Mouse (Mus musculus) embryonic fibroblast, embryonic 13.5 days (primary cell): ENCODE results near the gene Pacs2. TPM values are rescaled to one million over a fixed set of nuclear protein-coding genes. Genes with fewer than 3 reads are reported as not detected.

Experiments used
- H3K27ac ChIP-seq: 2 replicates; pipeline ENCODE4 v1.5.1; 2012; ENCODE audit warnings: low read length, control low read depth, inconsistent platforms; ENCODE audit not compliant: insufficient read depth
- H3K4me1 ChIP-seq: 2 replicates; pipeline ENCODE4 v1.6.1; 2011; ENCODE audit warnings: low read length; ENCODE audit not compliant: control insufficient read depth, insufficient read depth
- H3K4me3 ChIP-seq: 2 replicates; pipeline ENCODE4 v1.5.1; 2011; ENCODE audit warnings: mild to moderate bottlenecking, control low read depth, low read length; ENCODE audit not compliant: insufficient read depth
- CTCF ChIP-seq: IDR thresholded peaks from 2 replicates; pipeline ENCODE4 v1.5.1; 2011; ENCODE audit warnings: mild to moderate bottlenecking, control low read depth, low read length, moderate library complexity, borderline replicate concordance; ENCODE audit not compliant: insufficient read depth
- POLR2A ChIP-seq: IDR thresholded peaks from 2 replicates; pipeline ENCODE4 v1.6.1; 2011; ENCODE audit warnings: low read depth, mild to moderate bottlenecking, control low read depth, low read length, moderate library complexity
- polyA plus RNA-seq: library from polyadenylated mRNA; stranded (reverse); fragments of >200 nt; gene quantifications from 2 replicates; pipeline ENCODE4 v1.2.4, GENCODE M21; 2011; ENCODE audit warnings: low read depth; ENCODE audit not compliant: missing spikeins, insufficient read length

Pacs2 gene
- polyA plus RNA-seq, 1 experiment: 44.5 TPM

DNA sequence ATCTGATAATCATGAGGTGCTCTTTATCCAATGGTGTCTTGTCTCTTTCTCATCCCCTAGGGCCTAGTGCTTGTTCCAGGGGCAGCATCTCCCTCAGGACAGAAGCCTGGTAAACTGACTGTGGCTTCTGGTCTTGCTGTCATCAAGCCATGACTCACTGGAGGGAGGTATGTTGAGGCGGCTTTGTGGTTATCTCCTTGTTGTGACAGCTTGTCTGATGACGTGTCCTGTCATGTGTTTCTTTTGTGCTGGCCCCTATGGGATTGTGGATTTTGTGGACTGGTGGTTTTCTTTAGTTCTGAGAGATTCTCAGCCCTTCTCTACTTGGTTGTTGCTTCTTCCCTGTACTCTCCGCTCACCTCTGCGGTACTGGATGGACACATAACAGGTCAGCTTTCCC, 8.8 kb downstream of the Pacs2 start:
- 0 out of 2 replicates have a peak overlapping the region, but pooled peaks have one; percentile 8 for H3K27ac ChIP-seq
- TF ChIP-seq CTCF (no peak), POLR2A (no peak)
- no peak overlapping the region for H3K4me3 ChIP-seq
- peaks cover 11% of the 10 kb centered on the region for H3K4me1 ChIP-seq

DNA sequence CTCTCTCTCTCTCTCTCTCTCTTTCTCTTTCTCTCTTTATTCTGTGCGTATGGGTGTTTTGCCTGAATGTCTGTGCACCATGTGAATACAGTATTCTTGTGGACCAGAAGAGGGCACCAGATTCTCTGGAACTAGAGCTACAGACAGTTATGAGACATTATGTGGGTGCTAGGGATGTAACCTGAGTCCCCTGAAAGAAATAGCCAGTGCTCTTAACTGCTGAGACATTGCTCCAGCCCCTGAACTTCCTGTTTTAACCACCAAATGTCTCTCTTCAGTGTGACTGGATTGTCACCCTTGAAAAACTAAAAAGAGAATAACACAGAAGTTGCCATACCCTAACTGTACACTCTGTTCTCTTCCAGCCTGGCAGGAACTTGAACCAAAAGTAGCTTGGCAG, 12.2 kb downstream of the Pacs2 start:
- H3K4me1 ChIP-seq: peaks cover 8% of the 10 kb centered on the region
- H3K27ac ChIP-seq: no peak overlapping the region
- no peak for TF ChIP-seq CTCF
- no peak overlapping the region for H3K4me3 ChIP-seq

DNA sequence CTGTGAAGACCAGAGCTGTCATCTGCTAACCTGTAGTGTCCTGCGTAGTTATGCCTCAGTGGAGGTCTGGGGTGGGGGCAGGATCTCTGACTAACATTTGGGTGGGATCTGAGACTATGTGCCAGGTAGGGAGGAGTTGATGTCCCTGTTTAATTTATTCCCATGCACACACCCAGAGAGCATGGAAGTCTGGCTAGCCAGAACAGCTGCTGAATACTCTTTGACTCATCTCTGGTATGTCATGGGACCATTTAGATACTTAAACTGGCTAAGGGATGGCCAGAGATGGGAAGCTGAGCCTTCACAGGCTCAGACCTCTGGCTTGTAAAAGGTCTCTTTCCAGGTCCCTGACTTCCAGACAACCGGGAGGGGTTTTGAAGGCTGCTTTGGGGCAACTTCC, 13.2 kb downstream of the Pacs2 start:
- no peak overlapping the region for H3K27ac ChIP-seq
- no peak overlapping the region for H3K4me3 ChIP-seq
- peaks cover 8% of the 10 kb centered on the region for H3K4me1 ChIP-seq
- TF ChIP-seq CTCF (no peak), POLR2A (no peak)

DNA sequence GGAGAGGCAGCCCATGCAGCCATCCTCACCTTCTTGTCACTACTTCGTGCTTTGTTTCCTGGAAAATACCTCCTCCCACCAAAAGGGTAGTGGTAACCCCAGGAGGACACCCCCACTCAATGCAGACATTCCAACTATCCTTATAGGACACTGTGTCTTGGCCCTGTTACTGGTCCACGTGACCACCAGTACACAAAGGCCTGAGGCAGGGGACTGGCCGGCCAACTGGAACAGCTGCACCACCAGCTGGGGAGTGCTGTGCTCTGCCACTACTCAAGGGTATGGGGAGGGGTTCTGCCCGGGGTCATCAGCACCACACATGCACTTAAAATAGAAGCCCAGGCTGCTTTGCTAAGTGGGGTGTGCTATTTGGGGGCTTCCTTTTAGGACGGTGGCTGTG, 13.8 kb downstream of the Pacs2 start:
- Histone ChIP-seq H3K4me1 (peaks cover 4% of the 10 kb centered on the region), H3K27ac (no peak overlapping the region), H3K4me3 (no peak overlapping the region)
- TF ChIP-seq POLR2A (no peak), CTCF (no peak)

DNA sequence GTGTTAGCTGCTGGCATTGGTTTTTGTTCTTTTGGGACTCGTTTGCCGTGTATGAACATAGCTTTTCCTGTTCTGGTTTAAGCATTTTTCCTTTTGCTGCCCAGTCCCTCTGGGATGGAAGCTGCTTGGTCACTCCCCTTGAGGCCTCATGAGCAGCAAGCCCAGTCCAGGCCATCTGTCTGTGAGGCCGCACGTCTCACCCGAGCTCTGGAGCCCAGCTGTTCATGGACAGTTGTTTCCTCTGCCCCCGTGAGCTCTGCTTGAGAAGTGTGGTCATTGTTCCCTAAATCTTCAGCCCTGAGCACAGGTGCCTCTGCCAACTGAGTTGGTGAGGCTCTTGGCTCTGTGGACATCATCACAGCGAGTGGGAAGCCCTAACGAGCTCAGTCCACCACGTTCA, 14.6 kb downstream of the Pacs2 start:
- TF ChIP-seq POLR2A (no peak), CTCF (no peak)
- no peaks in the 10 kb centered on the region; the same call in 1 of the 2 replicates for H3K4me1 ChIP-seq
- no peak overlapping the region for H3K4me3 ChIP-seq
- H3K27ac ChIP-seq: no peak overlapping the region

DNA sequence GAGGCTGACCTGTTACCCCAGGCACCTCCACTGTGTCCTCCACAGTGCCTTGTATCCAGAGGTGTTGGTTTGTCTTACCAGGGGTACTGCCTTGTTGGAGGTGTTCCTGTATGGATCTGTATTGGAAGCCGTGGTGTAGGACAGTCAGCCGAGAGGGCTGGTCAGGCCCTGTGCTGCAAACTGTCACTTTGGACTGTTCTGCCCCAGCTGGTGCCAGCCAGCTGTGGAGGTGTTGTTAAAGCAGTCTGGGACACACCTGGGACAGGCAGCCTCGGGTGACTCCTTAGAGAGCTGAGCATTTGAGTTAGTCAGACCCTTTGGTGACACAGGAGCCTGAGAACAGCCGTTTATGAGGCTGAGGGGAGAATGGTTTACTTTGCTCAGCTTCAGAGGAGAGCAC, 15.7 kb downstream of the Pacs2 start:
- Histone ChIP-seq H3K4me3 (no peak overlapping the region), H3K27ac (no peak overlapping the region), H3K4me1 (no peaks in the 10 kb centered on the region; the same call in 1 of the 2 replicates)
- TF ChIP-seq POLR2A: no peak
- no peak for TF ChIP-seq CTCF

DNA sequence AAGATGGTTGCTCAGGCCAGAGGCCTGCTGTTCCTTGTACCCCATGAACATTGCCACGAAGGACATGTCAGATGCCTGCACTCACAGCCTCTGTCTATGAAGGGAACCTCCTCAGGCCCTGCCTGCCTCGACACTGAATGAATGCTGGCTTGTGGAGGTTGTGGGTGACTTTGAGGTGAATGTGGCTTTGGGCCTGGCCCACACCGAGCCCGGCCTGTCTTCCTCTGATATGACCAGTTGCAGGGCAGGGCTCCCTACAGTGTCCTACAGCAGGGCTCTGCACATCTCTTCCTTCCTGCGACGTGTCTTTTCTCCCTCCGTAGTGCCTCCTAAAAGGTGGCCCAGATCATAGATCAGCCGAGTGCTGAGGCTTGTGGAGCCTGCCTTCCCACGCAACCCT, 16.7 kb downstream of the Pacs2 start:
- H3K4me1 ChIP-seq: no peaks in the 10 kb centered on the region; the same call in 1 of the 2 replicates
- H3K27ac ChIP-seq: no peak overlapping the region
- TF ChIP-seq POLR2A (no peak), CTCF (no peak)

DNA sequence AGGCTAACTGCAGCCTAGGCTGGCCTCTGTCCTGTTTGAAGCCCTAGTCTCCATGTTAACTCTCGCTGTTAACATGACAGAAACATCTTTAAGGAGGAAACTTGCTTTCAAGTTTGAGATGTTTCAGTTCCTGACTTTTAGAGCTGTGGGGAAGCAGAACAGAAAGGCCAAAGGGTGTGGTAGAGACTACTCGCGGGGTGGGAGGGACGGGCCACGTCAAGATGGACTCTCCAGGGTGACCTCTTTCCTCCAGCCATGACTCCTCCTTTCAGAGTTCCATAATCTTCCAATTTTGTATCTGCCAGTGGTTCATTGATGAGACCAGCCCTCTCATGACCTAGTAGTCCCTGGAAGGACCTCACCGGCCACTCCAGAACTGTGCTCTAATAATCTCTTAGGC, 17.1 kb downstream of the Pacs2 start:
- Histone ChIP-seq H3K4me3 (no peak overlapping the region), H3K27ac (no peak overlapping the region), H3K4me1 (no peaks in the 10 kb centered on the region; the same call in 1 of the 2 replicates)
- TF ChIP-seq POLR2A (no peak), CTCF (no peak)

More for the DNA sequence above, 16.7 kb downstream of the Pacs2 start:
- H3K4me3 ChIP-seq: no peak overlapping the region

DNA sequence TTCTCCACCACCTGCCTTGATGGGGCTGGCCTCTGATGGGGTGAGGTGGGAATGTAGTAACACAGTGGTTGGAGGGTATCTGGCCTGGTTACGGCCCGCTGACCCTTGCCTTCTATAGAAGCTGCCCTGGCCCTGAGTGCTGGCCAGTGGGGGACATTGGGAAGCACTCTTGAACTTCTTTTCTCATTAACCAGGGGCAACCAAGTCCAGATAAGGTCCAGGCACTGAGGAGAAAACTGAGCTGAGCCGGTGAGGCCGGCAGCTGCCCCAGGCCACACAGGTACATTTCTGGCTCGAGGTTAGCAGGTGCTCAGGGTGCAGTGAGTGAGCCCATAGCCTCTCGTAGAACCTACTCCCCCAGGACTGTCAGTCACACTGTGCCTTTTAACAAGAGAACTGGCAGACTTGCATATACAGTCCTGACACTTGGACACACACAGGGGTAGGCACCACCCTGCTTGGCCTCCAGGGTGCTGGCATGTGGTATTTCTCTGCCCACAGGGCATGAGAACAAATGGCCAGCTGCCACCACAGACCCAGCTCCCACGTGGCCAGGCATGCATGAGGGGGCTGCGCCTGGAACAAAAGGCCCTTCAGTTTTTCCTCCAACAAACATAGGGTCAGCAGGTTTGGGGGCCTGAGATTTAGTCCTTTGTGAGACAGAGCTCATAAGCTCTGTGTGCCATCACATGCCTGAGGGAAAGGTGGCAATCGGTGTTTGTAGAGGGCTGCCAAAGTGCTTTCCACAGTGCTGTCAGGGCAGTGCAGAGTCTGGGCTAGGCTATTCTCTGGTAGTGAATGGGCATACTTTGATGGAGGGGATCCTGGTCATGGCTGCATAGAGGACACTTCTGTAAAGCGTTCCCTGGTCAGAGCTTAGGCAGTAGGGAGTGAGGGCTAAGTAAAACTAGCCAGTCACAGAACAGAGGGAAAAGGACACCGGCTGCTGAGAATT, 18.3 kb downstream of the Pacs2 start:
- Histone ChIP-seq H3K4me3 (no peak overlapping the region), H3K27ac (no peak overlapping the region), H3K4me1 (no peaks in the 10 kb centered on the region)
- TF ChIP-seq POLR2A: no peak
- no peak for TF ChIP-seq CTCF

DNA sequence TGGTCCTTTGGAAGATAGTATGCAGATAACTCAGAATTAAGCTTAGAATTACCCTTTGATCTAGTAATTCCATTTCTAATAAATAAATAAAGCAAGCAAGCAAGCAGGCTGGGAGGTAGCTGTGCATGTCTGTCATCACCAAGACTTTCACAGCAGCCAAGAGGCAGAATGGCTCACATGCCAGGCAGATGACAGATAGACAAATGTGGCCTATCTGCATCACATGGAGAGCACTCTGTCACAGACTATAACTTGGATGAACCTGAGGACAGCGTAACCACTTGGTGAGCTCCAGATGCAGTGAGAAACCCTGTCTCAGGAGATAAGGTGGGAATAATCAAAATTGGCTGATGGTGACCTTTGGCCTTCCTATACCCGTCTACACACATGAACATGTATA, 20.8 kb downstream of the Pacs2 start:
- no peaks in the 10 kb centered on the region for H3K4me1 ChIP-seq
- TF ChIP-seq CTCF (no peak), POLR2A (no peak)
- H3K27ac ChIP-seq: no peak overlapping the region
- H3K4me3 ChIP-seq: no peak overlapping the region

DNA sequence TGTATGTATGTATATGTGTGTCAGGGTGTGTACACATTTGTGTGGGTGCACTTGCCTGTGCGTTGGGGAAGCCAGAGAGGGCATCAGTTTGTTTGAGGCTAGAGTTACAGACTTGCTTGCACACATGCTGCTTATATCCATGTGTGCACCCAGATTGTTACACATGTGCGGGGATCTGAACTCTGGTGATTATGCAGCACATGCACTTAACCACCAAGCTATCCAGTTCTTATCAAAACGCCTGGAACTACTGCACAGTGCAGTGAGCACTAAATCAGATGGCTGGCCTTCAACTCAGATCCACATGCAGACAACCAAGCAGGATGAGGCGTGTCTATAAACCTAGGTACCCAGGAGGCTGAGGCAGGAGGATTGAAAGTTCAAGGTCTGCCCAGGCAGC, 22.7 kb downstream of the Pacs2 start:
- Histone ChIP-seq H3K27ac (no peak overlapping the region), H3K4me1 (no peaks in the 10 kb centered on the region), H3K4me3 (no peak overlapping the region)
- TF ChIP-seq POLR2A: no peak
- no peak for TF ChIP-seq CTCF
